Mouse (Mus musculus) MEL (cell line): Measurements from ENCODE around the gene Chrm4.

Experiments
- CTCF ChIP-seq, 3 experiments: IDR thresholded peaks in 2 of 3; conservative IDR thresholded peaks in 1 of 3; 2 replicates each; pipeline ENCODE4 v1.5.1; 2011 to 2012; ENCODE audit warnings: low read length in 3 of 3, low read depth in 2 of 3, mild to moderate bottlenecking in 2 of 3, improper control_type of control experiment in 1 of 3, inconsistent platforms in 1 of 3, mixed read lengths in 1 of 3, moderate library complexity in 1 of 3; ENCODE audit not compliant: control insufficient read depth in 1 of 3, insufficient read depth in 1 of 3, poor library complexity in 1 of 3, severe bottlenecking in 1 of 3
- JUND ChIP-seq: IDR thresholded peaks from 2 replicates; pipeline ENCODE4 v1.6.1; 2011; ENCODE audit warnings: low read depth, mild to moderate bottlenecking, improper control_type of control experiment, low read length
- KAT2A ChIP-seq: conservative IDR thresholded peaks from 2 replicates; pipeline ENCODE4 v1.6.1; 2012; ENCODE audit warnings: low read depth, low read length, improper control_type of control experiment, inconsistent platforms
- MXI1 ChIP-seq: IDR thresholded peaks from 2 replicates; pipeline ENCODE4 v1.6.1; 2011; ENCODE audit warnings: mild to moderate bottlenecking, low read depth, low read length, improper control_type of control experiment
- MYB ChIP-seq: IDR thresholded peaks from 2 replicates; pipeline ENCODE4 v1.6.1; 2011; ENCODE audit warnings: mild to moderate bottlenecking, low read depth, low read length, improper control_type of control experiment
- POLR2A ChIP-seq, 2 experiments: IDR thresholded peaks; 2 replicates each; pipeline ENCODE4 v1.6.1; 2011 to 2012; ENCODE audit warnings: low read length in 2 of 2, mild to moderate bottlenecking in 2 of 2, control low read depth in 1 of 2, improper control_type of control experiment in 1 of 2, low read depth in 1 of 2, moderate library complexity in 1 of 2; ENCODE audit not compliant: control insufficient read depth in 1 of 2, insufficient read depth in 1 of 2, poor library complexity in 1 of 2
- POLR2AphosphoS5 ChIP-seq: IDR thresholded peaks from 2 replicates; pipeline ENCODE4 v1.6.1; 2012; ENCODE audit warnings: low read depth, borderline replicate concordance, mild to moderate bottlenecking, inconsistent platforms, low read length, moderate library complexity, mixed read lengths
- ZMIZ1 ChIP-seq: IDR thresholded peaks from 2 replicates; pipeline ENCODE4 v1.6.1; 2012; ENCODE audit warnings: low read depth, mild to moderate bottlenecking, inconsistent platforms, low read length, improper control_type of control experiment, moderate library complexity

GRCm38 (mm10) chr2:91960459-91960858 is 33.4 kb downstream of the Chrm4 start:
- TF ChIP-seq KAT2A, result no peak
- TF ChIP-seq MYB, result no peak
- TF ChIP-seq ZMIZ1, result no peak
- TF ChIP-seq POLR2AphosphoS5, result no peak
- no peak for TF ChIP-seq MXI1
- no peak for TF ChIP-seq POLR2A (IDR thresholded peaks at IDR 0.05; ENCODE audit: control insufficient read depth in 1 of 2, insufficient read depth in 1 of 2, low read depth in 1 of 2, low read length in 2 of 2, poor library complexity in 1 of 2)
- TF ChIP-seq JUND, result no peak
- no peak for TF ChIP-seq CTCF (IDR thresholded peaks at IDR 0.05 in 2 of 3, conservative IDR thresholded peaks at IDR 0.05 in 1 of 3; ENCODE audit: control insufficient read depth in 1 of 3, insufficient read depth in 1 of 3, low read depth in 2 of 3, low read length in 3 of 3, poor library complexity in 1 of 3, severe bottlenecking in 1 of 3)
